Mouse (Mus musculus): ENCODE measurements around the gene Scarf1.
A peak's percentile ranks its signal among the peaks of the same experiment; 100 is the strongest.

Gene Scarf1

GRCm38 (mm10) chr11:75512301-75513018, 880 bp upstream of the Scarf1 start:
- ATAC-seq (ENCODE audit: low TSS enrichment): no peak

- no peak for ATAC-seq (ENCODE audit: low TSS enrichment)
Measured at GRCm38 (mm10) chr11:75515186-75515585, 1.8 kb downstream of the Scarf1 start.

GRCm38 (mm10) chr11:75519834-75520633, 6.7 kb downstream of the Scarf1 start:
- ATAC-seq (ENCODE audit: low TSS enrichment): peak; percentile 59; the same call in 1 of the 2 replicates

GRCm38 (mm10) chr11:75521609-75522008, 8.3 kb downstream of the Scarf1 start:
- no peak for ATAC-seq (ENCODE audit: low TSS enrichment)

- ATAC-seq (ENCODE audit: low TSS enrichment): no peak
Measured at GRCm38 (mm10) chr11:75522793-75523192, 9.5 kb downstream of the Scarf1 start.

GRCm38 (mm10) chr11:75525531-75526125, 12.3 kb downstream of the Scarf1 start:
- ATAC-seq (ENCODE audit: low TSS enrichment): no peak

GRCm38 (mm10) chr11:75526943-75527342, 13.6 kb downstream of the Scarf1 start:
- no peak for ATAC-seq (ENCODE audit: low TSS enrichment)

GRCm38 (mm10) chr11:75529771-75530170, 16.4 kb downstream of the Scarf1 start:
- no peak for ATAC-seq (ENCODE audit: low TSS enrichment)

- peak; percentile 50 for ATAC-seq (ENCODE audit: low TSS enrichment)
Measured at GRCm38 (mm10) chr11:75530325-75530724, 17.0 kb downstream of the Scarf1 start.

GRCm38 (mm10) chr11:75530845-75531373, 17.6 kb downstream of the Scarf1 start:
- peak; percentile 4; the same call in 1 of the 2 replicates for ATAC-seq (ENCODE audit: low TSS enrichment)

GRCm38 (mm10) chr11:75531469-75532242, 18.3 kb downstream of the Scarf1 start, which contains the start of gene Slc43a2:
Gene Slc43a2, plus strand, starts transcription at chr11:75531694.
- peak; percentile 77 for ATAC-seq (ENCODE audit: low TSS enrichment)

- ATAC-seq (ENCODE audit: low TSS enrichment): peak; percentile 19; the same call in 1 of the 2 replicates
Measured at GRCm38 (mm10) chr11:75532340-75533277, 19.3 kb downstream of the Scarf1 start.

GRCm38 (mm10) chr11:75533314-75534015, 20.1 kb downstream of the Scarf1 start:
- ATAC-seq (ENCODE audit: low TSS enrichment): no peak

GRCm38 (mm10) chr11:75534286-75535033, 21.1 kb downstream of the Scarf1 start:
- ATAC-seq (ENCODE audit: low TSS enrichment): no peak

GRCm38 (mm10) chr11:75535106-75535795, 21.9 kb downstream of the Scarf1 start:
- no peak for ATAC-seq (ENCODE audit: low TSS enrichment)

GRCm38 (mm10) chr11:75536255-75537024, 23.1 kb downstream of the Scarf1 start:
- ATAC-seq (ENCODE audit: low TSS enrichment): no peak

- no peak for ATAC-seq (ENCODE audit: low TSS enrichment)
Measured at GRCm38 (mm10) chr11:75537025-75537414, 23.7 kb downstream of the Scarf1 start.
